In genomic region chr14:47178851-47179250, GRCm38 (mm10) we compare ENCODE assay signal across 14 mouse cellular contexts.
"Had no signal": no experiment of that assay in that cellular context is flagged by ENCODE, and none has a peak within 500 bp of the region (broad histone marks: within the 10 kb centered on the region; RNA-seq: fewer than 3 reads in every experiment).

No protein-coding gene starts in this region.

- H3K36me3 ChIP-seq: neural tube, embryonic 13.5 days; neural tube, embryonic 15.5 days; stomach, embryonic 15.5 days had no signal

- H3K9ac ChIP-seq: neural tube, embryonic 13.5 days; neural tube, embryonic 15.5 days; stomach, embryonic 15.5 days had no signal

- H3K4me3 ChIP-seq: neural tube, embryonic 13.5 days; neural tube, embryonic 15.5 days; stomach, embryonic 15.5 days had no signal

- DNase-seq: retina, postnatal 1 day; right cerebral cortex, adult 18-20 months; right cerebral cortex, postnatal 14 days; right cerebral cortex, postnatal 4 days; spleen, adult 18-20 months; thymus, adult 18-20 months; thymus, adult 2 months; thymus, postnatal 14 days; thymus, postnatal 25 days; thymus, postnatal 36 days; thymus, postnatal 4 days had no signal

- H3K27me3 ChIP-seq: neural tube, embryonic 13.5 days; neural tube, embryonic 15.5 days; stomach, embryonic 15.5 days had no signal

- H3K27ac ChIP-seq: neural tube, embryonic 13.5 days; neural tube, embryonic 15.5 days; stomach, embryonic 15.5 days had no signal

- H3K4me1 ChIP-seq: neural tube, embryonic 15.5 days had no signal
